Mouse (Mus musculus) hindbrain, embryonic 16.5 days (tissue): Measurements from ENCODE around the gene Mpc1. TPM values are rescaled to one million over a fixed set of nuclear protein-coding genes. Genes with fewer than 3 reads are reported as not detected.

Experiments
- ATAC-seq: fragments of 200-750 bp; cut with Nextera tagmentation; 2 replicates; pipeline ENCODE4 v1.8.0; 2017; ENCODE audit warnings: moderate TSS enrichment, moderate library complexity
- H3K27ac ChIP-seq: fragments of 300-500 bp; sonication (generic); 2 replicates; pipeline ENCODE4 v1.5.1; 2014; ENCODE audit warnings: low read depth, mild to moderate bottlenecking, control low read depth, low read length, moderate library complexity
- H3K27me3 ChIP-seq: fragments of 300-500 bp; sonication (generic); replicated peaks from 2 replicates; pipeline ENCODE4 v1.6.1; 2014; ENCODE audit warnings: low read length; ENCODE audit not compliant: control insufficient read depth, insufficient read depth
- H3K36me3 ChIP-seq: fragments of 300-500 bp; sonication (generic); 2 replicates; pipeline ENCODE4 v1.6.1; 2014; ENCODE audit warnings: mild to moderate bottlenecking, low read length, moderate library complexity, mixed read lengths; ENCODE audit not compliant: control insufficient read depth, insufficient read depth
- H3K4me1 ChIP-seq: fragments of 300-500 bp; sonication (generic); 2 replicates; pipeline ENCODE4 v1.6.1; 2014; ENCODE audit warnings: low read depth, low read length; ENCODE audit not compliant: control insufficient read depth, insufficient read depth
- H3K4me2 ChIP-seq: fragments of 300-500 bp; sonication (generic); 2 replicates; pipeline ENCODE4 v1.6.1; 2014; ENCODE audit warnings: mild to moderate bottlenecking, low read length, control low read depth, moderate library complexity
- H3K4me3 ChIP-seq: fragments of 300-500 bp; sonication (generic); 2 replicates; pipeline ENCODE4 v1.5.1; 2014; ENCODE audit warnings: mild to moderate bottlenecking, low read length, control low read depth, moderate library complexity
- H3K9ac ChIP-seq: fragments of 300-500 bp; sonication (generic); 2 replicates; pipeline ENCODE4 v1.6.1; 2014; ENCODE audit warnings: low read depth, mild to moderate bottlenecking, control low read depth, low read length, moderate library complexity
- H3K9me3 ChIP-seq: fragments of 300-500 bp; sonication (generic); 2 replicates; pipeline ENCODE4 v1.6.1; 2014; ENCODE audit warnings: mild to moderate bottlenecking, low read length, moderate library complexity; ENCODE audit not compliant: control insufficient read depth
- WGBS: fragments of 180-500 bp; shearing (Covaris S2); extraction: QIAGEN DNeasy Blood & Tissue Kit; methylation state at CpG from one replicate; pipeline ENCODE4 v1.1.7; 2014; 5-methylcytosine and 5-hydroxymethylcytosine counted together
- polyA plus RNA-seq: library from polyadenylated mRNA; unstranded; fragments of >200 nt; fragmentation: Nextera tagmentation; extraction: Ambion mirVana; gene quantifications from 2 replicates; pipeline ENCODE4 v1.2.1, GENCODE M21; 2015

Mpc1 gene
- polyA plus RNA-seq, 1 experiment from 2014 or later: 473 TPM

GRCm38 (mm10) chr17:8272951-8273350 is 9.8 kb upstream of the Mpc1 start:
- WGBS: 79% methylated on average over 6 of the region's 6 CpGs

GRCm38 (mm10) chr17:8276071-8276470 is 6.6 kb upstream of the Mpc1 start:
- Histone ChIP-seq H3K27ac (no peak overlapping the region), H3K4me1 (no peaks in the 10 kb centered on the region), H3K9ac (no peak overlapping the region), H3K36me3 (no peaks in the 10 kb centered on the region), H3K27me3 (0 out of 2 replicates have a peak, but pooled peaks cover 3% of the 10 kb centered on the region), H3K4me2 (no peak overlapping the region), H3K4me3 (no peak overlapping the region), H3K9me3 (no peaks in the 10 kb centered on the region)
- ATAC-seq: no peak
- 79% methylated on average over 4 of the region's 4 CpGs for WGBS

More at GRCm38 (mm10) chr17:8272951-8273350, 9.8 kb upstream of the Mpc1 start:
- Histone ChIP-seq H3K27ac (no peak overlapping the region), H3K9ac (no peak overlapping the region), H3K4me2 (no peak overlapping the region), H3K9me3 (no peaks in the 10 kb centered on the region), H3K4me1 (no peaks in the 10 kb centered on the region), H3K27me3 (0 out of 2 replicates have a peak, but pooled peaks cover 3% of the 10 kb centered on the region), H3K4me3 (no peak overlapping the region), H3K36me3 (no peaks in the 10 kb centered on the region)
- no peak for ATAC-seq

- Histone ChIP-seq H3K9me3 (no peaks in the 10 kb centered on the region), H3K9ac (no peak overlapping the region), H3K27me3 (0 out of 2 replicates have a peak, but pooled peaks cover 3% of the 10 kb centered on the region), H3K4me2 (no peak overlapping the region), H3K36me3 (no peaks in the 10 kb centered on the region), H3K27ac (no peak overlapping the region), H3K4me3 (no peak overlapping the region), H3K4me1 (no peaks in the 10 kb centered on the region)
- 84% methylated on average over 7 of the region's 7 CpGs for WGBS
- no peak for ATAC-seq
Measured at GRCm38 (mm10) chr17:8276680-8277079, 6.0 kb upstream of the Mpc1 start.

- Histone ChIP-seq H3K27me3 (0 out of 2 replicates have a peak, but pooled peaks cover 3% of the 10 kb centered on the region), H3K4me1 (no peaks in the 10 kb centered on the region), H3K36me3 (no peaks in the 10 kb centered on the region), H3K4me2 (no peak overlapping the region), H3K4me3 (no peak overlapping the region), H3K9me3 (no peaks in the 10 kb centered on the region), H3K9ac (no peak overlapping the region), H3K27ac (no peak overlapping the region)
- ATAC-seq: no peak
- WGBS: 65% methylated on average over 3 of the region's 3 CpGs
Measured at GRCm38 (mm10) chr17:8277266-8277665, 5.4 kb upstream of the Mpc1 start.

GRCm38 (mm10) chr17:8278356-8278755 is 4.3 kb upstream of the Mpc1 start:
- Histone ChIP-seq H3K27ac (no peak overlapping the region), H3K9ac (no peak overlapping the region), H3K36me3 (no peaks in the 10 kb centered on the region), H3K4me1 (no peaks in the 10 kb centered on the region), H3K9me3 (no peaks in the 10 kb centered on the region), H3K27me3 (0 out of 2 replicates have a peak, but pooled peaks cover 2% of the 10 kb centered on the region), H3K4me3 (no peak overlapping the region), H3K4me2 (no peak overlapping the region)
- ATAC-seq: no peak
- 63% methylated on average over 3 of the region's 3 CpGs for WGBS

GRCm38 (mm10) chr17:8283526-8284253 is 986 bp downstream of the Mpc1 start:
- Histone ChIP-seq H3K27ac (peak overlapping the region; percentile 97), H3K27me3 (no peaks in the 10 kb centered on the region), H3K4me3 (peak overlapping the region; percentile 83), H3K9me3 (no peaks in the 10 kb centered on the region), H3K36me3 (0 out of 2 replicates have a peak, but pooled peaks cover 2% of the 10 kb centered on the region), H3K9ac (peak overlapping the region; percentile 89), H3K4me1 (peaks cover 11% of the 10 kb centered on the region), H3K4me2 (peak overlapping the region; percentile 84)
- under 1% methylated on average over 73 of the region's 77 CpGs for WGBS
- peak; percentile 98 for ATAC-seq

GRCm38 (mm10) chr17:8284254-8284661 is 1.6 kb downstream of the Mpc1 start:
- Histone ChIP-seq H3K27ac (peak overlapping the region; percentile 97), H3K4me3 (peak overlapping the region; percentile 83), H3K4me1 (peaks cover 11% of the 10 kb centered on the region), H3K36me3 (0 out of 2 replicates have a peak, but pooled peaks cover 2% of the 10 kb centered on the region), H3K9me3 (no peaks in the 10 kb centered on the region), H3K4me2 (peak overlapping the region; percentile 82), H3K9ac (peak overlapping the region; percentile 88), H3K27me3 (no peaks in the 10 kb centered on the region)
- 1% methylated on average over 27 of the region's 32 CpGs for WGBS
- ATAC-seq: no peak

- Histone ChIP-seq H3K4me3 (peak overlapping the region; percentile 83), H3K9ac (no peak overlapping the region; the same call in 1 of the 2 replicates), H3K4me2 (peak overlapping the region; percentile 82), H3K27me3 (no peaks in the 10 kb centered on the region), H3K27ac (no peak overlapping the region), H3K4me1 (peaks cover 11% of the 10 kb centered on the region), H3K9me3 (no peaks in the 10 kb centered on the region), H3K36me3 (0 out of 2 replicates have a peak, but pooled peaks cover 2% of the 10 kb centered on the region)
- WGBS: 34% methylated on average over 8 of the region's 8 CpGs
- no peak for ATAC-seq
Measured at GRCm38 (mm10) chr17:8285056-8285455, 2.4 kb downstream of the Mpc1 start.

- no peak for ATAC-seq
- Histone ChIP-seq H3K36me3 (peaks cover 5% of the 10 kb centered on the region; the same call in 1 of the 2 replicates), H3K9ac (no peak overlapping the region), H3K9me3 (no peaks in the 10 kb centered on the region), H3K4me2 (no peak overlapping the region), H3K27ac (no peak overlapping the region), H3K4me3 (no peak overlapping the region), H3K27me3 (no peaks in the 10 kb centered on the region), H3K4me1 (peaks cover 11% of the 10 kb centered on the region)
- WGBS: 81% methylated on average over 4 of the region's 4 CpGs
Measured at GRCm38 (mm10) chr17:8286987-8287386, 4.3 kb downstream of the Mpc1 start.
